Mouse (Mus musculus) stomach, postnatal 0 days (tissue): ENCODE measurements around the gene Os9.

ENCODE experiments used
- CTCF ChIP-seq: IDR thresholded peaks from 2 replicates; pipeline ENCODE4 v1.5.1; 2016; ENCODE audit warnings: antibody characterized with exemption, low read depth, mild to moderate bottlenecking, moderate library complexity
- EP300 ChIP-seq: optimal IDR thresholded peaks from 2 replicates; pipeline ENCODE3; 2016; ENCODE audit warnings: antibody characterized with exemption

GRCm38 (mm10) chr10:127063913-127064870 is 56.7 kb downstream of the Os9 start:
- TF ChIP-seq CTCF (no peak), EP300 (no peak)
